Mouse (Mus musculus): ENCODE data around the gene Me1.
"Not testable (repeated sequence)": the region's sequence is repeated elsewhere in the genome, so short reads cannot be mapped to it uniquely, and the experiment has no call there.

Me1 gene

GRCm38 (mm10) chr9:86594357-86594767, 101.4 kb downstream of the Me1 start:
- not testable (repeated sequence) for DNase-seq

- DNase-seq, result peak; percentile 51
Observed at GRCm38 (mm10) chr9:86592676-86593668, 102.8 kb downstream of the Me1 start.

- no peak for DNase-seq
Observed at GRCm38 (mm10) chr9:86587019-86587795, 108.5 kb downstream of the Me1 start.

- peak; percentile 73 for DNase-seq
Observed at GRCm38 (mm10) chr9:86583740-86584139, 112.0 kb downstream of the Me1 start.

- DNase-seq, result no peak
Observed at GRCm38 (mm10) chr9:86579657-86580056, 116.1 kb downstream of the Me1 start.

- no peak for DNase-seq
Observed at GRCm38 (mm10) chr9:86575178-86575577, 120.6 kb downstream of the Me1 start.

GRCm38 (mm10) chr9:86573616-86574303, 122.0 kb downstream of the Me1 start:
- DNase-seq, result no peak

- peak; percentile 89 for DNase-seq
Observed at GRCm38 (mm10) chr9:86572636-86573291, 123.0 kb downstream of the Me1 start.

GRCm38 (mm10) chr9:86572196-86572595, 123.6 kb downstream of the Me1 start:
- DNase-seq, result no peak

- peak; percentile 95 for DNase-seq
Observed at GRCm38 (mm10) chr9:86571540-86572135, 124.1 kb downstream of the Me1 start, which contains the start of the genes Pgm3 and Rwdd2a. Gene Pgm3 (minus strand): TSS chr9:86571842. Gene Rwdd2a (plus strand): TSS chr9:86571991.

- DNase-seq, result peak; percentile 29
Observed at GRCm38 (mm10) chr9:86570946-86571345, 124.8 kb downstream of the Me1 start.

- peak; percentile 41 for DNase-seq
Observed at GRCm38 (mm10) chr9:86570261-86570890, 125.4 kb downstream of the Me1 start.

- no peak for DNase-seq
Observed at GRCm38 (mm10) chr9:86569314-86569910, 126.3 kb downstream of the Me1 start.

GRCm38 (mm10) chr9:86560543-86560942, 135.2 kb downstream of the Me1 start:
- no peak for DNase-seq

- DNase-seq, result no peak
Observed at GRCm38 (mm10) chr9:86554641-86555040, 141.1 kb downstream of the Me1 start.

GRCm38 (mm10) chr9:86553886-86554285, 141.9 kb downstream of the Me1 start:
- peak; percentile 21 for DNase-seq

- DNase-seq, result no peak
Observed at GRCm38 (mm10) chr9:86550717-86551116, 145.0 kb downstream of the Me1 start.

- no peak for DNase-seq
Observed at GRCm38 (mm10) chr9:86549637-86550162, 146.1 kb downstream of the Me1 start.

GRCm38 (mm10) chr9:86544559-86544958, 151.2 kb downstream of the Me1 start:
- no peak for DNase-seq

- DNase-seq, result no peak
Observed at GRCm38 (mm10) chr9:86543451-86543850, 152.3 kb downstream of the Me1 start.

- no peak for DNase-seq
Observed at GRCm38 (mm10) chr9:86534071-86534470, 161.7 kb downstream of the Me1 start.

All from cerebellum, adult 9-10 months (tissue).